Mouse (Mus musculus): ENCODE data around the gene Dgka.

GRCm38 (mm10) chr10:128699611-128700010 lies 45.0 kb downstream of the Dgka start:
- TF ChIP-seq CTCF (IDR thresholded peaks at IDR 0.05; ENCODE audit: extremely low read depth, insufficient read depth, low read length) (no peak), POLR2A (IDR thresholded peaks at IDR 0.05; ENCODE audit: extremely low read depth, insufficient read depth, low read length) (no peak)

Measured in cortical plate, adult 2 months (tissue).